Mouse (Mus musculus) B cell, adult 62 days (primary cell): Measurements from ENCODE around the gene Ubn1. TPM values are rescaled to one million over a fixed set of nuclear protein-coding genes. Genes with fewer than 3 reads are reported as not detected.

Experiments used
- total RNA-seq: library from RNA; stranded (reverse); gene quantifications from 4 replicates; pipeline ENCODE4 v1.2.4, GENCODE M21; 2023

The Ubn1 gene
- total RNA-seq, result 98.8 to 107 TPM (median 104 TPM) in 4 replicates

DNA sequence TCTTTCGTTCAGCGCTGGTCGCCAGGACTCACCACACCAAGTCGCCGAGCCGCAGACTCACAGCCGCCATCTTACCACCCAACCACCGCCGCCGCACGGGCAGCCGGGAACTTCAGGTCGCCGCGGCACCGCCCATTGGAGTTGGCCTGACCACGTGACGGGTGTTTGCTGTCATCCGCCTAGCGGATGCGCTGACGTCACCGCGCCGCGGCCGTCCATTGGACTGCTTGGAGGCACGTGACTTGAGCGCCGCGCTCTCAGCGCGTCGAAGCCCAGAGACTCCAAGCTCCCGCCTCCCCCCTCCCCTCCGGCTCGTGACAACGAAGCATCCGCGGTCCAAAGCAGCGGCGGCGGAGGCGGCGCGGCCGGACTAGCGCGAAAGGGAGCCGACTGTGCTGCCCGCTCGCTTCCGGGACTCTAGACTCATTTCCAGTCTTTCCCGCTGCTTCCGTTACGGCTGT lies at the start of gene Ubn1, which contains the start of gene Glyr1:
Ubn1 (plus strand) TSS at position 284 of the 461 bp plus-strand sequence.
Glyr1 (minus strand) TSS at position 90 of the 461 bp plus-strand sequence.

GRCm38 (mm10) chr16:5007067-5007466 lies 42.8 kb upstream of the Ubn1 start, which contains the start of gene Smim22:
Gene Smim22, plus strand, starts transcription at chr16:5007288.

GRCm38 (mm10) chr16:5013054-5013838 lies 36.6 kb upstream of the Ubn1 start, which contains the start of gene Rogdi:
Gene Rogdi, minus strand, starts transcription at chr16:5013553.

GRCm38 (mm10) chr16:5132401-5132801 lies 82.5 kb downstream of the Ubn1 start, which contains the start of gene Ppl:
Gene Ppl, minus strand, starts transcription at chr16:5132421.

Other genes with a start within 250 kb of the Ubn1 start
- not detected in 4 replicates for gene 4930562C15Rik, start 214.6 kb upstream of the Ubn1 start, total RNA-seq
- 197 to 217 TPM (median 212 TPM) in 4 replicates for gene Ubald1, start 169.7 kb upstream of the Ubn1 start, total RNA-seq
- 144 to 166 TPM (median 161 TPM) in 4 replicates for gene Mgrn1, start 163.8 kb upstream of the Ubn1 start, total RNA-seq
- 42.4 to 49.5 TPM (median 47.0 TPM) in 4 replicates for gene Nudt16l1, start 111.3 kb upstream of the Ubn1 start, total RNA-seq
- 67.2 to 87.4 TPM (median 79.3 TPM) in 4 replicates for gene Anks3, start 85.9 kb upstream of the Ubn1 start, total RNA-seq
- not detected in 4 replicates for gene Sept12, start 52.2 kb upstream of the Ubn1 start, total RNA-seq
- not detected in 4 replicates for gene Smim22, start 42.8 kb upstream of the Ubn1 start, total RNA-seq
- gene Rogdi, start 36.5 kb upstream of the Ubn1 start, total RNA-seq, result 110 to 116 TPM (median 114 TPM) in 4 replicates
- gene Glyr1, start 194 bp upstream of the Ubn1 start, total RNA-seq, result 150 to 162 TPM (median 157 TPM) in 4 replicates
- 6.2 to 8.1 TPM (median 7.2 TPM) in 4 replicates for gene Ppl, start 82.4 kb downstream of the Ubn1 start, total RNA-seq
- 0.24 TPM in 1 of 4 replicates, not detected in the others for gene Sec14l5, start 97.1 kb downstream of the Ubn1 start, total RNA-seq
- gene Nagpa, start 154.0 kb downstream of the Ubn1 start, total RNA-seq, result 24.2 to 32.2 TPM (median 26.9 TPM) in 4 replicates
- not detected in 4 replicates for gene AU021092, start 172.2 kb downstream of the Ubn1 start, total RNA-seq
- 33.9 to 43.7 TPM (median 37.1 TPM) in 4 replicates for gene Alg1, start 183.6 kb downstream of the Ubn1 start, total RNA-seq
- 16.3 to 22.8 TPM (median 17.3 TPM) in 4 replicates for gene Eef2kmt, start 205.9 kb downstream of the Ubn1 start, total RNA-seq